12 mouse cellular contexts compared by ENCODE assay signal in the genomic region with DNA sequence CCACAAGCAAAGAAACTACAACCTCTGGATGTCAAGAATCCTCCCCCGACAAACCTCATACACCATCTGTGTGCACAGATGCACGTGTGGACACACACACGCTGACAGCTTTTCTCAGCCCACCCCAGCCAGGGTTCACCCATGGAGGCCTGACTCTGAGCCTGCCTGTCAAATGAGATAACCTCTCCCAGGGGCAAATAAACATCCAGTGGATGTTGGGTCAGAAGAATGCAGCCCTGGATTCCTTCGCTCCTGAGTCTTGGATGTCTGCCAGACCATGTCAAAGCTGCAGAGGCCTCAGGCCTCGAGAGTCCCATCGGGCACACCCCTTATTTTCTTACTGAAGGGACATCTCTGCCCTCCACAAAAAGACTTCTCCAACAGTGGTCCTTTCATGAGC.
DNase-seq lines count a peak whose midpoint lies in the region; ATAC-seq and TF ChIP-seq lines count a peak whose summit lies in the region.
"Had no signal": no experiment of that assay in that cellular context is flagged by ENCODE, and none has a peak within 500 bp of the region (broad histone marks: within the 10 kb centered on the region; RNA-seq: fewer than 3 reads in every experiment).

No protein-coding gene starts in this region.

- H3K4me2 ChIP-seq in kidney, embryonic 14.5 days (replicated peaks; ENCODE audit: low read depth, low read length): no peak overlapping the region
- no peak overlapping the region for H3K4me2 ChIP-seq in lung, postnatal 0 days (replicated peaks; ENCODE audit: low read depth, low read length)
- H3K4me2 ChIP-seq: hindbrain, embryonic 13.5 days; neural tube, embryonic 15.5 days had no signal

- no peak for ATAC-seq in kidney, embryonic 14.5 days (ENCODE audit: low FRiP score, low TSS enrichment)
- ATAC-seq in lung, postnatal 0 days: peak; percentile 49; the same call in 1 of the 2 replicates

- no peaks in the 10 kb centered on the region for H3K36me3 ChIP-seq in kidney, embryonic 14.5 days (ENCODE audit: control insufficient read depth, insufficient read depth, low read length)
- no peaks in the 10 kb centered on the region for H3K36me3 ChIP-seq in lung, postnatal 0 days (ENCODE audit: insufficient read depth, low read length)
- H3K36me3 ChIP-seq: hindbrain, embryonic 13.5 days; neural tube, embryonic 15.5 days had no signal

- 37% methylated on average over 6 of the region's 6 CpGs for WGBS in kidney, embryonic 14.5 days
- WGBS in lung, postnatal 0 days: 13% methylated on average over 6 of the region's 6 CpGs

- no peaks in the 10 kb centered on the region for H3K9me3 ChIP-seq in kidney, embryonic 14.5 days (ENCODE audit: control insufficient read depth, low read length)
- H3K9me3 ChIP-seq in lung, postnatal 0 days (ENCODE audit: low read length): no peaks in the 10 kb centered on the region
- H3K9me3 ChIP-seq: hindbrain, embryonic 13.5 days; neural tube, embryonic 15.5 days had no signal

- no peaks in the 10 kb centered on the region for H3K27me3 ChIP-seq in kidney, embryonic 14.5 days (ENCODE audit: control insufficient read depth, insufficient read depth, low read length)
- H3K27me3 ChIP-seq in lung, postnatal 0 days (replicated peaks; ENCODE audit: insufficient read depth, low read length): no peaks in the 10 kb centered on the region
- H3K27me3 ChIP-seq: hindbrain, embryonic 13.5 days; neural tube, embryonic 15.5 days had no signal

- H3K9ac ChIP-seq in kidney, embryonic 14.5 days (ENCODE audit: low read depth, low read length): no peak overlapping the region
- H3K9ac ChIP-seq in lung, postnatal 0 days (replicated peaks; ENCODE audit: low read depth): no peak overlapping the region
- H3K9ac ChIP-seq: hindbrain, embryonic 13.5 days; neural tube, embryonic 15.5 days had no signal

- H3K4me1 ChIP-seq in kidney, embryonic 14.5 days (ENCODE audit: control insufficient read depth, insufficient read depth, low read length): no peaks in the 10 kb centered on the region; the same call in 1 of the 2 replicates
- no peaks in the 10 kb centered on the region; the same call in 1 of the 2 replicates for H3K4me1 ChIP-seq in lung, postnatal 0 days (ENCODE audit: insufficient read depth, low read depth, low read length)
- H3K4me1 ChIP-seq: neural tube, embryonic 15.5 days had no signal

- H3K27ac ChIP-seq in kidney, embryonic 14.5 days (ENCODE audit: low read depth, low read length): no peak overlapping the region
- no peak overlapping the region for H3K27ac ChIP-seq in lung, postnatal 0 days (ENCODE audit: low read length)
- H3K27ac ChIP-seq: hindbrain, embryonic 13.5 days; left cerebral cortex, adult 2 months; neural tube, embryonic 15.5 days had no signal

- TF ChIP-seq CTCF in lung, postnatal 0 days (IDR thresholded peaks at IDR 0.05): no peak

- no peak overlapping the region for H3K4me3 ChIP-seq in kidney, embryonic 14.5 days (ENCODE audit: low read length)
- no peak overlapping the region for H3K4me3 ChIP-seq in lung, postnatal 0 days (ENCODE audit: low read depth, low read length)
- H3K4me3 ChIP-seq: hindbrain, embryonic 13.5 days; left cerebral cortex, adult 2 months; neural tube, embryonic 15.5 days had no signal

- peak; percentile 31 for DNase-seq in kidney, postnatal 10 days
- DNase-seq in Muller cell, postnatal 12 days (ENCODE audit: inconsistent ontology term): peak; percentile 75
- DNase-seq in embryo, embryonic 9.5 days (ENCODE audit: extremely low spot score): peak; percentile 31
- DNase-seq in lung, postnatal 0 days (ENCODE audit: low spot score): peak; percentile 45
- no peak for DNase-seq in adrenal gland, postnatal 14 days
- no peak for DNase-seq in cerebellum, adult 9-10 months
- no peak for DNase-seq in spleen, postnatal 36 days (ENCODE audit: low spot score in 2 of 2)
- DNase-seq: right cerebral cortex, postnatal 4 days had no signal

- no peak for TF ChIP-seq EP300 in lung, postnatal 0 days (IDR thresholded peaks at IDR 0.05)

Comparison
In these comparisons a context has a peak if more than half of its experiments do, and no peak if none do; other contexts are left out.
1. DNase-seq: peak in kidney, postnatal 10 days (single experiment), Muller cell, postnatal 12 days (single experiment), embryo, embryonic 9.5 days (single experiment) and lung, postnatal 0 days (single experiment); none in adrenal gland, postnatal 14 days (single experiment), cerebellum, adult 9-10 months (single experiment) and spleen, postnatal 36 days (0 of 2).